Mouse (Mus musculus): ENCODE measurements around the gene Arhgef28.

DNA sequence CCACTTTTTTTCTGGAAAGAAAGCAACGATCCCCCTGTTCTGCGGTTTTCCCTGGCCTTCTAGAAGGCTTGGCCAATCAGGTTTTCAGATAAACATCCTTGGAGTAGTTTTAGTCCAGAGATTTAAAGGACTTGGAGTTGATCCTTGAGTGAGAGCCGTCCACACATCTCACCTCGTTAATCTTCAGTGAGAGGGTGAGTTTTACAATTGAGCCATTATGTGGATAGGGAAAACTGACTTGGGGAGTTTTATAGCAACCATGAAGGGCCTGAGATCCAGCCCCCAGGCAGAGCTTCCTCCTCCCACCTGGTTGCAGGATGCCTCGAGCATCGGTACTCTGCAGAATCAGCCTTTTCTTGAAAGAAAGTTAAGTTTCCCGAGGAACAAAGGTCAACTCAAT lies 318.7 kb downstream of the Arhgef28 start:
- TF ChIP-seq CTCF (IDR thresholded peaks at IDR 0.05; ENCODE audit: borderline replicate concordance, extremely low read depth, insufficient read depth, insufficient read length) (no peak), POLR2A (IDR thresholded peaks at IDR 0.05; ENCODE audit: borderline replicate concordance, extremely low read depth, insufficient read depth, insufficient read length, poor library complexity, severe bottlenecking) (no peak)
